Mouse (Mus musculus): ENCODE data around the gene Gm21970.

DNA sequence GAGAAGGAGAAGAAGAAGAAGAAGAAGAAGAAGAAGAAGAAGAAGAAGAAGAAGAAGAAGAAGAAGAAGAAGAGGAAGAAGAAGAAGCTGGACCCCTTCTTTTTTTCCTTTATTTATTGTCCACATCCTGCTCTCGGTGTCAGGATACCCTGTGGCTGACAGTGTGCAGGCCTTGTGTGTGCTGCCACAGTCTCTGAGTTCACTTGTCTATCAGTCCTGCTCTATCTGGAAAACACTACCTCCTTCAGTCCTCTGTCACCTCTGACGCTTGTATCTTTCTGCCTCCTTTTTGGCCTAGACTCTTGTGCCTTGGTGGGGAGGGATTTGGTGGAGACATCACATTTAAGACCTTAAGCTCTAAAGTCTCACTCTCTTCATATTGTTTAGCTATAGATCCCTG, 71.9 kb downstream of the Gm21970 start:
- TF ChIP-seq CTCF (IDR thresholded peaks at IDR 0.05; ENCODE audit: low read depth, low read length) (no peak), POLR2A (IDR thresholded peaks at IDR 0.05; ENCODE audit: borderline replicate concordance, low read depth, low read length) (no peak)
